Mouse (Mus musculus): Measurements from ENCODE around the gene Mettl25. TPM values are rescaled to one million over a fixed set of nuclear protein-coding genes. Genes with fewer than 3 reads are reported as not detected.
A peak's percentile ranks its signal among the peaks of the same experiment; 100 is the strongest.

Mettl25 gene
- polyA plus RNA-seq, 1 experiment from 2014 or later: 7.9 TPM

DNA sequence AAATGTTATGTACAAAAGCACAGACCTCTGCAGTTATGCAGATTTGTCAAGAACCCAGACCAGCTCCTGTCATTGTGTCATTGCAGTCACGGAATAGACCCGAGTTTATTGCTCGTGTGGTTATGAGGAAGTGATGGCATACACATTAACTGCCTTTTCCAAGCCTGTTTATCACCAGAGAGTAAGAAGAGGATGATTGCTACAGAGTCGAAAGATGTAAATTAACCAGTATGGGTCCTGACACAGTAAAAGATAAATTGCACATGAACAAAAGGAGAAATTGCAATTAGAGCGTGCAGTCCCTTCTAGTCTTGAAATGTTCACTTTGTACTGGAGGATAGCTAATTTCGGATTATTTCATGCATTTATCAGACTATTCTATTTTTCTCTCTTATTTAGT, 113.8 kb downstream of the Mettl25 start:
- TF ChIP-seq CTCF (IDR thresholded peaks at IDR 0.05; ENCODE audit: low read depth): no peak

DNA sequence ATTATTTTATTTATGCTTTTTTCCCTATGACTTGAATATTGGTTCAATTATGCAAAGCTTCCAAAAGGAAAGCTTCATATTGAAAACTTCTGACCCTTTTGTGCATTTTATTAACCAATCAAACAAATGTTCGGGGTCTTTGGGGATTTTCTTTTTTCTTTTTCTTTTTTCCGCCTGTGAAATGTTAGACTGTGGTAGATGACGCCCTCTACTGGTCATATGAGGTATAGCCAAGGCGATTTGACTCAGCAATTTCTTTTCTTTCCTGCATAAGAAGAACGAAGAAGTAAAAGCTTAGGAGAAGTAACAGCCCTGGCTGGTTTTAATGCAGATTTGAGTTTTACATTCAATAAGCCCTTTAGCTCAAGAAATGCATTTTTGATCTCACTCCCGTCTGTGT, 126.3 kb downstream of the Mettl25 start:
- Histone ChIP-seq H3K36me3 (ENCODE audit: control insufficient read depth, insufficient read depth) (no peaks in the 10 kb centered on the region), H3K4me3 (ENCODE audit: low read depth, low read length) (no peak overlapping the region), H3K9ac (ENCODE audit: low read depth, low read length) (no peak overlapping the region), H3K4me2 (replicated peaks; ENCODE audit: low read depth) (no peak overlapping the region), H3K27me3 (replicated peaks; ENCODE audit: control insufficient read depth, insufficient read depth, low read length) (no peaks in the 10 kb centered on the region), H3K9me3 (ENCODE audit: control insufficient read depth) (no peaks in the 10 kb centered on the region), H3K27ac (ENCODE audit: low read depth, low read length) (no peak overlapping the region), H3K4me1 (replicated peaks; ENCODE audit: control insufficient read depth, insufficient read depth, low read length) (no peaks in the 10 kb centered on the region)
- peak; percentile 80 for TF ChIP-seq CTCF (IDR thresholded peaks at IDR 0.05; ENCODE audit: low read depth)
- ATAC-seq: no peak
- 12% methylated on average over 6 of the region's 6 CpGs for WGBS

More for the DNA sequence above, 113.8 kb downstream of the Mettl25 start:
- H3K9ac ChIP-seq (ENCODE audit: low read depth, low read length): no peak overlapping the region
- no peaks in the 10 kb centered on the region for H3K36me3 ChIP-seq (ENCODE audit: control insufficient read depth, insufficient read depth)
- no peak overlapping the region for H3K4me2 ChIP-seq (replicated peaks; ENCODE audit: low read depth)
- H3K4me3 ChIP-seq (ENCODE audit: low read depth, low read length): no peak overlapping the region
- H3K27me3 ChIP-seq (replicated peaks; ENCODE audit: control insufficient read depth, insufficient read depth, low read length): no peaks in the 10 kb centered on the region
- H3K27ac ChIP-seq (ENCODE audit: low read depth, low read length): no peak overlapping the region
- 64% methylated on average over 6 of the region's 6 CpGs for WGBS
- no peaks in the 10 kb centered on the region for H3K9me3 ChIP-seq (ENCODE audit: control insufficient read depth)
- no peak for ATAC-seq
- H3K4me1 ChIP-seq (replicated peaks; ENCODE audit: control insufficient read depth, insufficient read depth, low read length): no peaks in the 10 kb centered on the region

DNA sequence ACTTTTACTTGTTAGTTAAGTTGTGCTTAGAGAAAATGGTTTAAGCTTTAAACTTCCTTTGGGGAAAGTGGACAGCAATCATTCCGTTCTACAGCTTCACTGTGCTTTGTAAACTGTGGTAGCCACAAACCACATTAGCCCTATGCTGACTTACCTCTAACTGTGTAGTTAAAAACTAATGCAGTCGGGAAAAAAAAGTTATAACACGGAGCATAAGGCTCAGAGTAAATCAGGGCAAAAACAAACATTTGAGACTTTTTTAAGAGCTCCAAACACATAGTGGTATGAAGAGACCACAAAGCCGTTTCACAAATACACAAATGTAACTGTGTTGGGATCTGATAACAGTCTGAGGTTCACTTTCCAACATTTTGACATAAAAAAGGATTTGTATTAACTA, 126.8 kb downstream of the Mettl25 start:
- H3K4me1 ChIP-seq (replicated peaks; ENCODE audit: control insufficient read depth, insufficient read depth, low read length): no peaks in the 10 kb centered on the region
- no peak overlapping the region for H3K9ac ChIP-seq (ENCODE audit: low read depth, low read length)
- H3K9me3 ChIP-seq (ENCODE audit: control insufficient read depth): no peaks in the 10 kb centered on the region
- H3K27me3 ChIP-seq (replicated peaks; ENCODE audit: control insufficient read depth, insufficient read depth, low read length): no peaks in the 10 kb centered on the region
- 55% methylated on average over 4 of the region's 4 CpGs for whole genome bisulfite sequencing
- no peaks in the 10 kb centered on the region for H3K36me3 ChIP-seq (ENCODE audit: control insufficient read depth, insufficient read depth)
- no peak overlapping the region for H3K27ac ChIP-seq (ENCODE audit: low read depth, low read length)
- H3K4me3 ChIP-seq (ENCODE audit: low read depth, low read length): no peak overlapping the region
- no peak overlapping the region for H3K4me2 ChIP-seq (replicated peaks; ENCODE audit: low read depth)
- no peak for ATAC-seq
- TF ChIP-seq CTCF (IDR thresholded peaks at IDR 0.05; ENCODE audit: low read depth): no peak

DNA sequence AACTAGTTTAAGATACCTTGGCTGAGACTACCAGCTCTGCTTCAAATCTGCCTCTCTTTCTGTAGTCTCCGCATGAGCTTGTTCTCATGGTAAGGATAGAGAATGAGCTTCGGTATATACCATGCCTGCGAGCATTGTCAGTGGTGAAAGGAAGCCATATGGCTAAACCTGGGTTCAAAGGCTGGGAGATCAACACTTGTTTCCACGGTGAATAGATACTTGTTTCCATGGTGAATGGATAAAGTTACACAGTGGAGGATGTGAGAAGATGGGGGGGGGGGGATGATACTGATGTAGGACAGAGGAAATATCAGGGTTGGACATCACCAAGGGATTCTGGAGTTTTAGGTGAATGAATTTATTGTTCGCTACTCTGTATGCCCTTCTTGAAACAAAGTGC, 128.0 kb downstream of the Mettl25 start:
- no peaks in the 10 kb centered on the region for H3K27me3 ChIP-seq (replicated peaks; ENCODE audit: control insufficient read depth, insufficient read depth, low read length)
- no peak overlapping the region for H3K27ac ChIP-seq (ENCODE audit: low read depth, low read length)
- H3K9me3 ChIP-seq (ENCODE audit: control insufficient read depth): no peaks in the 10 kb centered on the region
- H3K4me1 ChIP-seq (replicated peaks; ENCODE audit: control insufficient read depth, insufficient read depth, low read length): no peaks in the 10 kb centered on the region
- H3K4me3 ChIP-seq (ENCODE audit: low read depth, low read length): no peak overlapping the region
- H3K9ac ChIP-seq (ENCODE audit: low read depth, low read length): no peak overlapping the region
- no peaks in the 10 kb centered on the region for H3K36me3 ChIP-seq (ENCODE audit: control insufficient read depth, insufficient read depth)
- TF ChIP-seq CTCF (IDR thresholded peaks at IDR 0.05; ENCODE audit: low read depth): no peak
- H3K4me2 ChIP-seq (replicated peaks; ENCODE audit: low read depth): no peak overlapping the region
- ATAC-seq: no peak
- WGBS: 81% methylated on average over 5 of the region's 5 CpGs

Other genes with a start within 250 kb of the Mettl25 start
- gene Ccdc59, start 313 bp downstream of the Mettl25 start, polyA plus RNA-seq (2015; fragmentation: Nextera tagmentation; extraction: Ambion mirVana): 92.9 and 112 TPM in 2 replicates

Measured in intestine, postnatal 0 days (tissue).